ENCODE assay signal across 8 mouse cellular contexts in genomic region chr2:168280729-168281581, GRCm38 (mm10). TPM values are rescaled to one million over a fixed set of nuclear protein-coding genes. Genes with fewer than 3 reads are reported as not detected.
A peak's percentile ranks its signal among the peaks of the same experiment; 100 is the strongest.
DNase-seq lines count a peak whose midpoint lies in the region; ATAC-seq lines count a peak whose summit lies in the region.

No protein-coding gene starts in this region.

- H3K27me3 ChIP-seq in megakaryocyte, embryonic 14.5 days (replicated peaks), result peaks cover 91% of the 10 kb centered on the region
- H3K27me3 ChIP-seq in midbrain, embryonic 11.5 days (ENCODE audit: control insufficient read depth, insufficient read depth, low read length), result peaks cover 28% of the 10 kb centered on the region

- ATAC-seq in megakaryocyte, adult 5-6 weeks (ENCODE audit: poor library complexity, severe bottlenecking), result no peak
- ATAC-seq in midbrain, embryonic 11.5 days (ENCODE audit: low FRiP score), result peak; percentile 77

- intact Hi-C loops in heart, postnatal 10 days (cut with DNase I), result no loop called here

- WGBS in midbrain, embryonic 11.5 days, result 1% methylated on average over 59 of the region's 82 CpGs

- H3K27ac ChIP-seq in midbrain, embryonic 11.5 days (ENCODE audit: low read depth, low read length), result no peak overlapping the region

- H3K36me3 ChIP-seq in megakaryocyte, embryonic 14.5 days (replicated peaks; ENCODE audit: low read length), result no peaks in the 10 kb centered on the region
- no peaks in the 10 kb centered on the region for H3K36me3 ChIP-seq in midbrain, embryonic 11.5 days (ENCODE audit: control insufficient read depth, insufficient read depth, low read length)

- H3K4me1 ChIP-seq in megakaryocyte, embryonic 14.5 days, result peaks cover 15% of the 10 kb centered on the region
- peaks cover 20% of the 10 kb centered on the region for H3K4me1 ChIP-seq in midbrain, embryonic 11.5 days (ENCODE audit: control insufficient read depth, insufficient read depth, low read length)

- H3K9ac ChIP-seq in midbrain, embryonic 11.5 days (ENCODE audit: low read length), result peak overlapping the region; percentile 58

- peak; percentile 83 for DNase-seq in embryo, embryonic 11 days
- peak; percentile 23 to 26 for DNase-seq in heart, postnatal 10 days
- DNase-seq in kidney, postnatal 25 days, result peak; percentile 57 to 84
- DNase-seq in midbrain, embryonic 11.5 days (ENCODE audit: low spot score, missing footprints), result peak; percentile 95
- DNase-seq in thymus, postnatal 4 days, result peak; percentile 45
- no peak for DNase-seq in B cell, adult 2 months

- H3K9me3 ChIP-seq in megakaryocyte, embryonic 14.5 days, result peaks cover 29% of the 10 kb centered on the region
- no peaks in the 10 kb centered on the region for H3K9me3 ChIP-seq in midbrain, embryonic 11.5 days (ENCODE audit: control insufficient read depth, low read length)

- peak overlapping the region; percentile 89 for H3K4me3 ChIP-seq in megakaryocyte, embryonic 14.5 days (replicated peaks)
- peak overlapping the region; percentile 47 for H3K4me3 ChIP-seq in midbrain, embryonic 11.5 days (ENCODE audit: low read depth, low read length)

- H3K4me2 ChIP-seq in midbrain, embryonic 11.5 days, result peak overlapping the region; percentile 82

RNA-seq across cellular contexts. Expression of gene Kcng1, which starts 0.6 kb away (rescaled TPM):
- polyA plus RNA-seq in megakaryocyte, embryonic 14.5 days (2012; ENCODE audit: insufficient read depth, low replicate concordance), result 0.03 TPM in 1 of 2 replicates, not detected in the other
- 0.09 and 0.69 TPM in 2 replicates for total RNA-seq in megakaryocyte, adult 5-6 weeks (2015)
- total RNA-seq in megakaryocyte, adult 5-6 weeks (2017), result 0.24 TPM in 1 of 2 replicates, not detected in the other
- under 1 TPM; 0.07 to 0.36 TPM for total RNA-seq in heart, postnatal 10 days (2021)
- 1.2 and 1.7 TPM in 2 replicates for polyA plus RNA-seq in midbrain, embryonic 11.5 days (2014; fragmentation: Nextera tagmentation; extraction: Ambion mirVana)

RNA-seq across cellular contexts. Expression of gene Mocs3, which starts 50.5 kb away (rescaled TPM):
- 10.5 and 36.4 TPM in 2 replicates for polyA plus RNA-seq in megakaryocyte, embryonic 14.5 days (2012; ENCODE audit: insufficient read depth, low replicate concordance)
- total RNA-seq in megakaryocyte, adult 5-6 weeks (2015), result 3.4 and 4.0 TPM in 2 replicates
- 1.7 and 2.1 TPM in 2 replicates for total RNA-seq in megakaryocyte, adult 5-6 weeks (2017)
- 1 to 10 TPM; 6.1 to 7.4 TPM for total RNA-seq in heart, postnatal 10 days (2021)
- 8.0 TPM in 2 replicates for polyA plus RNA-seq in midbrain, embryonic 11.5 days (2014; fragmentation: Nextera tagmentation; extraction: Ambion mirVana)

RNA-seq across cellular contexts. Expression of gene Dpm1, which starts 50.6 kb away (rescaled TPM):
- 34.7 and 155 TPM in 2 replicates for polyA plus RNA-seq in megakaryocyte, embryonic 14.5 days (2012; ENCODE audit: insufficient read depth, low replicate concordance)
- total RNA-seq in megakaryocyte, adult 5-6 weeks (2015), result 59.5 and 81.8 TPM in 2 replicates
- 28.1 and 67.3 TPM in 2 replicates for total RNA-seq in megakaryocyte, adult 5-6 weeks (2017)
- 10 to 100 TPM; 59.4 to 64.5 TPM for total RNA-seq in heart, postnatal 10 days (2021)
- 75.4 and 92.2 TPM in 2 replicates for polyA plus RNA-seq in midbrain, embryonic 11.5 days (2014; fragmentation: Nextera tagmentation; extraction: Ambion mirVana)

RNA-seq across cellular contexts. Expression of gene Gm20716, which starts 50.8 kb away (rescaled TPM):
- not detected in 2 replicates for polyA plus RNA-seq in megakaryocyte, embryonic 14.5 days (2012; ENCODE audit: insufficient read depth, low replicate concordance)
- 36.1 and 47.1 TPM in 2 replicates for total RNA-seq in megakaryocyte, adult 5-6 weeks (2015)
- 33.2 and 44.6 TPM in 2 replicates for total RNA-seq in megakaryocyte, adult 5-6 weeks (2017)
- total RNA-seq in heart, postnatal 10 days (2021), result 10 to 100 TPM; 21.0 to 24.2 TPM
- 23.8 and 24.6 TPM in 2 replicates for polyA plus RNA-seq in midbrain, embryonic 11.5 days (2014; fragmentation: Nextera tagmentation; extraction: Ambion mirVana)

Comparison
In these comparisons a context has a peak if more than half of its experiments do, and no peak if none do; other contexts are left out.
1. DNase-seq: peak in embryo, embryonic 11 days (single experiment), heart, postnatal 10 days (2 of 2), kidney, postnatal 25 days (2 of 2), midbrain, embryonic 11.5 days (single experiment) and thymus, postnatal 4 days (single experiment); none in B cell, adult 2 months (0 of 2).